Mouse (Mus musculus): ENCODE measurements around the gene Atf6.

DNA sequence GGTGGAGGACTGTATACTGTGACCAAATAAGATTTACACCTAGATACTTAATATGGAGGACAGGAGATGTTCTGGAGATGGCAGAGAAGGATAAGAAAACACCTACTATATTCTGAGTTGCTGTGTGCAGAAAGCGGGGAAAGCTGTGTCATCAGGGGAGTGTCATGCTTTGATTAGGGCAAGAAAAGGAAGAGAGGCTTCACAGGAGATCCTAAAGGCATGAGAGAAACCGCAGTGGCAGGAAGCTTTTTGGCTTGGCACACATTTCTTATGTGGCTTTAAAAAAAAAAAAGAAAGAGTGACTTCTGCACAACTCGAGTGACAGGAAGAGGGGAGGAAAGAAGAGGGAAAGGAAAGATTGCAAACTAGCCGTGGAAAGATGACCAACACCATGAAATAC, 4.5 kb downstream of the Atf6 start:
- TF ChIP-seq CTCF (IDR thresholded peaks at IDR 0.05; ENCODE audit: low read depth) (no peak), EP300 (IDR thresholded peaks at IDR 0.05; ENCODE audit: low read depth) (no peak)

Measured in heart, postnatal 0 days (tissue).